Mouse (Mus musculus): Measurements from ENCODE around the gene Taar7f. TPM values are rescaled to one million over a fixed set of nuclear protein-coding genes. Genes with fewer than 3 reads are reported as not detected.
"Not testable (repeated sequence)": the region's sequence is repeated elsewhere in the genome, so short reads cannot be mapped to it uniquely, and the experiment has no call there.

Taar7f gene
- not detected for polyA plus RNA-seq (2017; shearing (Covaris generic))

GRCm38 (mm10) chr10:24049210-24049609 lies at the start of gene Taar7f:
Gene Taar7f, plus strand, starts transcription at chr10:24049510.
- no peak for ATAC-seq

GRCm38 (mm10) chr10:23999639-24000038 lies 49.7 kb upstream of the Taar7f start, which contains the start of gene Taar7b:
Gene Taar7b, plus strand, starts transcription at chr10:23999939.
- ATAC-seq, result no peak

GRCm38 (mm10) chr10:24006442-24006841 lies 42.9 kb upstream of the Taar7f start:
- ATAC-seq, result no peak

GRCm38 (mm10) chr10:24007034-24007433 lies 42.3 kb upstream of the Taar7f start:
- no peak for ATAC-seq

GRCm38 (mm10) chr10:24008143-24008542 lies 41.2 kb upstream of the Taar7f start:
- no peak for ATAC-seq

- ATAC-seq, result no peak
Observed at GRCm38 (mm10) chr10:24026922-24027321, 22.4 kb upstream of the Taar7f start, which contains the start of gene Taar7d. Gene Taar7d, plus strand, starts transcription at chr10:24027222.

- ATAC-seq, result no peak
Observed at GRCm38 (mm10) chr10:24031347-24031746, 18.0 kb upstream of the Taar7f start.

- ATAC-seq, result no peak
Observed at GRCm38 (mm10) chr10:24037314-24037713, 12.0 kb upstream of the Taar7f start, which contains the start of gene Taar7e. Gene Taar7e, plus strand, starts transcription at chr10:24037614.

- ATAC-seq, result no peak
Observed at GRCm38 (mm10) chr10:24040120-24040869, 9.0 kb upstream of the Taar7f start.

GRCm38 (mm10) chr10:24052039-24052438 lies 2.7 kb downstream of the Taar7f start:
- no peak for ATAC-seq

- no peak for ATAC-seq
Observed at GRCm38 (mm10) chr10:24058986-24059385, 9.7 kb downstream of the Taar7f start.

- not testable (repeated sequence) for ATAC-seq
Observed at GRCm38 (mm10) chr10:24074751-24075150, 25.4 kb downstream of the Taar7f start.

- ATAC-seq, result not testable (repeated sequence)
Observed at GRCm38 (mm10) chr10:24076200-24076599, 26.9 kb downstream of the Taar7f start, which contains the start of gene Taar8a. Gene Taar8a, plus strand, starts transcription at chr10:24076500.

- no peak for ATAC-seq
Observed at GRCm38 (mm10) chr10:24080166-24080565, 30.9 kb downstream of the Taar7f start.

GRCm38 (mm10) chr10:24085936-24086335 lies 36.6 kb downstream of the Taar7f start:
- ATAC-seq, result no peak

- no peak for ATAC-seq
Observed at GRCm38 (mm10) chr10:24086555-24086954, 37.2 kb downstream of the Taar7f start.

GRCm38 (mm10) chr10:24087168-24087567 lies 37.9 kb downstream of the Taar7f start:
- ATAC-seq, result no peak

- no peak for ATAC-seq
Observed at GRCm38 (mm10) chr10:24092194-24092593, 42.9 kb downstream of the Taar7f start, which contains the start of gene Taar8b. Gene Taar8b, minus strand, starts transcription at chr10:24092294.

GRCm38 (mm10) chr10:24097010-24097409 lies 47.7 kb downstream of the Taar7f start:
- not testable (repeated sequence) for ATAC-seq

Other genes with a start within 250 kb of the Taar7f start
- gene Vnn3, start 198.0 kb upstream of the Taar7f start, polyA plus RNA-seq (2017; shearing (Covaris generic)), result not detected
- gene Vnn1, start 154.8 kb upstream of the Taar7f start, polyA plus RNA-seq (2017; shearing (Covaris generic)), result not detected
- gene Taar1, start 129.2 kb upstream of the Taar7f start, polyA plus RNA-seq (2017; shearing (Covaris generic)), result not detected
- not detected for gene Taar2, start 110.9 kb upstream of the Taar7f start, polyA plus RNA-seq (2017; shearing (Covaris generic))
- gene Taar3, start 100.0 kb upstream of the Taar7f start, polyA plus RNA-seq (2017; shearing (Covaris generic)), result not detected
- not detected for gene Taar4, start 89.0 kb upstream of the Taar7f start, polyA plus RNA-seq (2017; shearing (Covaris generic))
- not detected for gene Taar5, start 78.8 kb upstream of the Taar7f start, polyA plus RNA-seq (2017; shearing (Covaris generic))
- gene Taar6, start 63.9 kb upstream of the Taar7f start, polyA plus RNA-seq (2017; shearing (Covaris generic)), result not detected
- not detected for gene Taar7a, start 56.0 kb upstream of the Taar7f start, polyA plus RNA-seq (2017; shearing (Covaris generic))
- gene Taar7b, start 49.6 kb upstream of the Taar7f start, polyA plus RNA-seq (2017; shearing (Covaris generic)), result not detected
- not detected for gene Taar7d, start 22.3 kb upstream of the Taar7f start, polyA plus RNA-seq (2017; shearing (Covaris generic))
- not detected for gene Taar7e, start 11.9 kb upstream of the Taar7f start, polyA plus RNA-seq (2017; shearing (Covaris generic))
- gene Taar8a, start 27.0 kb downstream of the Taar7f start, polyA plus RNA-seq (2017; shearing (Covaris generic)), result not detected
- not detected for gene Taar8b, start 42.8 kb downstream of the Taar7f start, polyA plus RNA-seq (2017; shearing (Covaris generic))
- not detected for gene Taar8c, start 52.4 kb downstream of the Taar7f start, polyA plus RNA-seq (2017; shearing (Covaris generic))
- not detected for gene Taar9, start 60.0 kb downstream of the Taar7f start, polyA plus RNA-seq (2017; shearing (Covaris generic))
- 10 to 100 TPM; 21.5 to 33.8 (median 23.1) TPM for gene Stx7, start 99.8 kb downstream of the Taar7f start, polyA plus RNA-seq (2017; shearing (Covaris generic))
- gene Moxd1, start 174.0 kb downstream of the Taar7f start, polyA plus RNA-seq (2017; shearing (Covaris generic)), result not detected